Mouse (Mus musculus) bone marrow macrophage, adult 2 months (primary cell): Measurements from ENCODE around the gene Dtx3l. TPM values are rescaled to one million over a fixed set of nuclear protein-coding genes. Genes with fewer than 3 reads are reported as not detected.

ENCODE experiments used
- H3K27ac ChIP-seq: 2 replicates; pipeline ENCODE4 v1.5.1; 2012; ENCODE audit warnings: low read depth, low read length; ENCODE audit not compliant: insufficient read depth
- H3K4me1 ChIP-seq: 2 replicates; pipeline ENCODE4 v1.6.1; 2012; ENCODE audit warnings: low read length; ENCODE audit not compliant: control insufficient read depth, insufficient read depth
- H3K4me3 ChIP-seq: 2 replicates; pipeline ENCODE4 v1.5.1; 2012; ENCODE audit warnings: mild to moderate bottlenecking, low read length, moderate library complexity; ENCODE audit not compliant: insufficient read depth
- CTCF ChIP-seq: IDR thresholded peaks from 2 replicates; pipeline ENCODE4 v1.5.1; 2012; ENCODE audit warnings: low read depth, mild to moderate bottlenecking, low read length, moderate library complexity
- POLR2A ChIP-seq: IDR thresholded peaks from 2 replicates; pipeline ENCODE4 v1.6.1; 2012; ENCODE audit warnings: mild to moderate bottlenecking, low read depth, low read length, borderline replicate concordance
- polyA plus RNA-seq: library from polyadenylated mRNA; stranded (reverse); fragments of >200 nt; gene quantifications from 2 replicates; pipeline ENCODE4 v1.2.4, GENCODE M21; 2012; ENCODE audit not compliant: missing spikeins, insufficient read depth, insufficient read length

The Dtx3l gene
- polyA plus RNA-seq, 1 experiment, result 64.2 TPM

- no peak overlapping the region for H3K27ac ChIP-seq
- TF ChIP-seq CTCF (no peak), POLR2A (no peak)
- no peak overlapping the region for H3K4me3 ChIP-seq
- 0 out of 2 replicates have a peak, but pooled peaks cover 3% of the 10 kb centered on the region for H3K4me1 ChIP-seq
Measured at GRCm38 (mm10) chr16:35888910-35889309, 50.0 kb downstream of the Dtx3l start.

DNA sequence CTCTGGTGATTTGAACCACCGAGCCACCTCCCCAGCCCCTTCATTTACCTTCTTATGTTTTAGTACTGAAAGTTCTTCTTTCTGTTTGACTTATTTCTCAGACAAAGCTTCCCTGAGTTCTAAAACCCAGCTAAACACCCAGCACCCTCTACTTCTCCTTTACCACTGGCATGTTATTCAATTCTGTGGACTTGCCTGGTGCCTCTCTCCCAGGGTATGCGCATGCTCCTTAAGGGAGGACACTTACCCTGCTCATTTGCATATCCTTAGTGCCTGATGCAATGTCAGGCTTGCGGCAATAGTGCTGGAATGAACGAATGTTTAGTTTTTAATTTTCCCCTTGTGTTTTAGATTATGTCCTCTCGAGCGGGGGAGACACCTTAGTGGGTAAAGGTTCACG, 50.8 kb downstream of the Dtx3l start:
- Histone ChIP-seq H3K27ac (no peak overlapping the region), H3K4me3 (no peak overlapping the region), H3K4me1 (0 out of 2 replicates have a peak, but pooled peaks cover 3% of the 10 kb centered on the region)
- TF ChIP-seq POLR2A, result no peak
- TF ChIP-seq CTCF, result no peak

Other genes starting within 250 kb of the Dtx3l start
- 19.9 and 21.2 TPM in 2 replicates for gene Dirc2, start 169.8 kb downstream of the Dtx3l start, polyA plus RNA-seq
- gene Hspbap1, start 168.8 kb downstream of the Dtx3l start, polyA plus RNA-seq, result 3.2 and 3.3 TPM in 2 replicates
- gene Parp14, start 67.6 kb downstream of the Dtx3l start, polyA plus RNA-seq, result 134 and 148 TPM in 2 replicates
- 72.8 and 78.7 TPM in 2 replicates for gene Parp9, start 681 bp downstream of the Dtx3l start, polyA plus RNA-seq
- 23.4 and 26.4 TPM in 2 replicates for gene Kpna1, start 39.6 kb upstream of the Dtx3l start, polyA plus RNA-seq
- 5.5 and 6.9 TPM in 2 replicates for gene Wdr5b, start 102.0 kb upstream of the Dtx3l start, polyA plus RNA-seq
- 49.2 and 57.1 TPM in 2 replicates for gene Fam162a, start 132.4 kb upstream of the Dtx3l start, polyA plus RNA-seq
- gene Ccdc58, start 132.5 kb upstream of the Dtx3l start, polyA plus RNA-seq, result 19.6 and 33.8 TPM in 2 replicates
- not detected in 2 replicates for gene Csta1, start 192.1 kb upstream of the Dtx3l start, polyA plus RNA-seq
- not detected in 2 replicates for gene Stfa2l1, start 217.7 kb upstream of the Dtx3l start, polyA plus RNA-seq
- 0.43 TPM in 1 of 2 replicates, not detected in the other for gene Gm5483, start 245.1 kb upstream of the Dtx3l start, polyA plus RNA-seq